Mouse (Mus musculus) thymus, adult 18-20 months (tissue): ENCODE data around the gene Pcp4l1.
"Not testable (repeated sequence)": the region's sequence is repeated elsewhere in the genome, so short reads cannot be mapped to it uniquely, and the experiment has no call there.

ENCODE experiments used
- DNase-seq, 2 experiments: peaks; one replicate each; pipeline ENCODE4 v3.0.0; 2022; ENCODE audit warnings: mixed read lengths in 2 of 2

Gene Pcp4l1

DNA sequence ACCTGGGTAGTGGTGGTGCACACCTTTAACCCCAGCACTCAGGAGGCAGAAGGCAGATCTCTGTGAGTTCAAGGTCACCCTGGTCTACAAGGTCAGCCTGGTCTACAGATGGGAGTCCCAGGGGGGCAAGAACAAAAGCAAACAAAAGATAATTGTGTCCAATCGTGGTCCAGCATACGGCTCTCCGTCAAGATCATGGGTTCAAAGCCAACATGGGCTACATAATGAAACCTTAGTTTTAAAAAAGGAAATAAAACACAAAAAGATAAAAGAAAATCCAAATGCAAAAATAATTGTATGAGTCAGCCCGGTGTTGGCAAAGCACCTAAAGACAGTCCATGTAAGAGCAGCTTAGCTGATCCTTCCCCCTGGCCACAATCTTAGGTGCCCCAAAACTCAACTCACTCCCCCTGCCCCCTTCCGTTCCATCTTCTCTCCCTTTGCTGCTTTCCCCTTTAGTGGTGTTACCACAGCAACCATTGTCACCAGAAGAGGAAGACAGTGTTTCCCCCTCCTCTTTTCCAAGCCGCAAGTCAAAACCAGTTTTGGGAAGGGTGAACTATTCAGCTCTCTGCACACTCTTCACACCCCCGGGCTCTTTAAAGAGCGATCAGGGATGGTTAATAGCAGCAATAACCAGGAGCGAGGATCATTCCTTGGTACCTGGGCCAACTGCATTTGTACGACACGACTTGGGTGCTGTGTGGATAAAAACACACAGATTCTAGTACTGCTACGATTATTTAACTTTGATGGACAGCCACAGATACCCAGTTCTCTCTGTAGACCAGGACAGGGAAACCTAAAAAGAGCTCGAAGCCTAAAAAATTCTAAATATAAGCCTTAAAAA lies 8.0 kb downstream of the Pcp4l1 start:
- DNase-seq = no peak

GRCm38 (mm10) chr1:171185655-171186054 lies 10.4 kb downstream of the Pcp4l1 start:
- DNase-seq = no peak

GRCm38 (mm10) chr1:171184314-171184713 lies 11.8 kb downstream of the Pcp4l1 start:
- DNase-seq = no peak

GRCm38 (mm10) chr1:171183620-171184019 lies 12.4 kb downstream of the Pcp4l1 start:
- no peak for DNase-seq

DNA sequence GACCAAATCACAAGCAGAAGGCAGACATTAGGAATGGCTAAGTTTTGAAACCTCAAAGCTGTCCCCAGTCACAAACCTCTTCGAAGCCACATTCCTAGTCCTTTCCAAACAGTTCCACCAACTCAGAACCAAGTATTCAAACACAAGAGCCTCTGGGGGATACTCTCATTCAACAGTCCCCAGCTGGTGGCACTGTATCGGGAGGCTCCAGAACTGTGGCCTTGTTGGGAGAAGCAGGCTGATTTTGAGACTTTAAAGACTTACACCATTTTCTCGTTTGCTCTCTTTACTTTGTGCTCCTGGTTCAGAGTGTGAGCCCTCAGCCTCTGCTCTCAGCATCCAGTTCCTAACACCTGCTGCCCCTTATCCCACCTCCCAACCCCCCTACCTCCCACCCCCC lies 13.0 kb downstream of the Pcp4l1 start:
- DNase-seq = no peak

DNA sequence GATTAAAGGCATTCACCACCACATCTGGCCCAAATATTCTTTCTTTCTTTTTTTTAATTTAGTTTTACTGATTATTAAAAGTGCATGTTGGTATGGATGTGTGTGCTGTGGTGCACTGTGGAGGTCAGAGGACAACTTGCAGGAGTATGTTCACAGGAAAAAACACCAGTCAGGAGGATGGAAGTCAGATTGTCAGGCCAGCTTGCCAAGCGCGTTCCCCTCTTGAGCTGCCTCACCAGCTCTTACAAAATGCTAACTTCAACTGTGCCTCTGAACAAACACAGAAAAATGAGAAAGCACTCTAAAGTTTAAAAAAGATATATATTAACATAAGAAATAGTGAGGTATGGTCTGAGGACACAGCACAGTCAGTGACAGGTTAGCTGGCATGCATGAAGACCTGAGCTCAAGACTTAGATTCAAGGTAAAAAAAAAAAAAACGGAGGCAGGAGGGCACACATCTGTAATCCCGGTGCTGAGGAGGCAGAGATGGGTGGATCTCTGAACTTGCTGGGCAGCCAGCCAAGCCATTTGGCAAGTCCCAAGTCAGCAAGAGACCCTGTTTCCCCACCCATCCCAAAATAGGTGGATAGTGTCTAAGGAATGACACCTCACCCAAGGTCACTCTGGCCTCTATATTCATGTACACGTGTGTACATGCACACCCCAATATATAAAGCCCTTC lies 16.4 kb downstream of the Pcp4l1 start:
- no peak for DNase-seq

GRCm38 (mm10) chr1:171172779-171173178 lies 23.3 kb downstream of the Pcp4l1 start:
- DNase-seq = no peak

- no peak for DNase-seq
These were observed 24.9 kb downstream of the Pcp4l1 start for GRCm38 (mm10) chr1:171171138-171171537.

DNA sequence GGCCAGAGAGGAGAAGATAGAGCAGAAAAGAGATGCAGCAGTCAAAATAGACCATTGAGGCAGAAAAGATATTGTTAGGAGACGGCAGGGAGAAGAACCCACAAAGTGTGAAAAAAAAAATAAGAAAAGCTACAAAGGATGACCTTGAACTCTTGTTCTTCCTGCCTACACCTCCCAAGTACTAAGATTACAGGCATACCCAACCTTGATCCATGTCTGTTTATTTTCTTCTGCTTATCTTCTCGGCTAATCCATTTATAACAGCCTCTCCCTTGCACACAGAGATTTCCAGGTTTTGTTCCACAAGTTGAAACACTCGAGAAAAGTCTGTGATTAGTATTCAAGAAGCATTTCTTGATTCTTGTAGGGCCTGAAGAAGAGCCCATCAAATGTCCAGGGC lies 26.2 kb downstream of the Pcp4l1 start:
- no peak for DNase-seq

DNA sequence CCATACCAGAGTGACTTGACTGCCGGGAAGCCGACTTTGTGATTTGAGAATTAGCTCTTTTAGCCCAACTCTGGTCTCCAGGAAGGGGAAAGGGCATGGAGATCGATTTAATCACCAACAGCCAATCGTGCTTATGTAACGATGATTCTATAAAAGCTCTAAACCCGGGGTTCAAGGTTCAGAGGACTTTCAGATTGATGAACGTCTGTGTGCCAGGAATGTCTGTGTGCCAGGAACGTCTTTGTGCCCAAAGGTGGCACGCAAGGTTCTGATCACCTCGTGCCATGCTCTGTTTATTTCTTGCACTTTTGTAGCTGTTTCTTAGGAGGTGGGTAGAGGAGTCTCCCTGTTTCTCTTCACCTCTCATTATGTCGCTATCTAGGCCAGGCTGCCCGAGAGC lies 27.2 kb downstream of the Pcp4l1 start:
- no peak for DNase-seq

GRCm38 (mm10) chr1:171165629-171166345 lies 30.3 kb downstream of the Pcp4l1 start:
- DNase-seq = no peak

- DNase-seq = no peak
These were observed 31.8 kb downstream of the Pcp4l1 start for GRCm38 (mm10) chr1:171164258-171164657.

GRCm38 (mm10) chr1:171162526-171162925 lies 33.5 kb downstream of the Pcp4l1 start:
- DNase-seq = no peak

DNA sequence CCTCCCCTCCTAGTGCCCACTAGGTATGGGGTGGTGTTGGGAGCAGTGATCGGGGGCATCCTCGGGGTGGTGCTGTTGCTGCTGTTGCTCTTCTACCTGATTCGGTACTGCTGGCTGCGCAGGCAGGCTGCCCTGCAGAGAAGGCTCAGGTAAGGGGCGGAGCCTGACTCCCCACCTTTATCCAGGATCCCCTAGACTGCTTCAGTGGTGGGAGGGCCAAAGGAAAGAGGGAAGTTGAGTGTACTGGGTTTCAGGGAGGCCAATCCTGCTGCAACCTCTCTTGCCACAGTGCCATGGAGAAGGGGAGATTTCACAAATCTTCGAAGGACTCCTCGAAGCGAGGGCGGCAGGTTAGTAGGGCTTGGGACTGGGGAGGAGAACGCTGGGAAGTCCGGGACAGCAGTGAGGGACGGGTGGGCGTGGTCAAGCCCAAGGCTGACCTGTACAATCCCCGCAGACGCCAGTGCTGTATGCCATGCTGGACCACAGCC lies 36.5 kb downstream of the Pcp4l1 start:
- DNase-seq = no peak

GRCm38 (mm10) chr1:171157965-171158364 lies 38.1 kb downstream of the Pcp4l1 start:
- DNase-seq = no peak

DNA sequence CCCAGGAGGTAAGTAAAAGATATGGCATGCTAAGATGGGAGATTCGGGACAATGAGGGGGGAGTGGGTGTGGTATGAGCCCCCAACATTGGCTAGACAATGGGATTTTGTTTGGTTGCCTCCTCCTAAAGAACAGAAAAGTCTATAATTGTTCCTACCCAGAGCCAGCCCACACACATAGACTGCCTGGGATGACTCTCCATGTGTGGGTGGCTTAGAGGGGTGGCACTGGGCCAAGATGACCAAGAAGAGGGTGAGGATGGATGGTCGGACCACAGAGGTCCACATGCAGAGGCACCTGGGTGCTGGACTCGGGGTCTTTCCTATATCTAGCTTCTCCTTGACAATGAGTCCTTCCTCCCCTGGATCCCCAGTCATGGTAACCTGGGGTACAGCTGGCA lies 39.4 kb downstream of the Pcp4l1 start:
- DNase-seq = no peak

- no peak for DNase-seq
These were observed 44.1 kb downstream of the Pcp4l1 start for GRCm38 (mm10) chr1:171151966-171152365.

DNA sequence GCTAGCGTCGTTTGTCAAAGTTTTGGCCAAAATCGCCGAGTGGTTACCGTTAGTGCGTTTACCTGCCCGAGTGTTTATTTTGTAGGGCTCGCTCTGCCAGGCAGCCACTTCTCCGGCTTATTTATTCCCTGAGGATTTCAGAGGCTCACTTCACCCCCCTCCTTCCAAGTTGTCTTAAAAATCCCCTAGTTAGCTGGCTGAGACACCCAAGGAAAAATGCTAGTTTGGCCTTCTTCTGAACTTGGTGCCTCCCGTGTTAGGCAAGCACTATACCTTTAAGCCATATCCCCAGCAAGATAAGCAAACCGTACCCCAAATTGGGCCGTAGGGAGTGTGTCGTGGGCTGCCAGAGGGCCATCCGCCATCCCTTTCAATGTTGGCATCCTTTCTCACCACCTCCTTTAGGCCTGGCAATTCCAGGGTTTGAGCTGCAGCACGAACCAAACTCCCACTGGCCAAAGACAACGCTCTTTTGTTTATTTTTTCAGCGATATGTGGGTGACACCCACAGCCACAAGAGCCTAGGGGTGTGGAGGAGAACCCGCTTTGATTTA lies 45.2 kb downstream of the Pcp4l1 start:
- peak in 1 of 2 experiments; percentile 18 for DNase-seq

GRCm38 (mm10) chr1:171149974-171150760 lies 45.9 kb downstream of the Pcp4l1 start, which contains the start of the genes Sdhc and Mpz:
TSS of gene Sdhc (minus strand) at chr1:171150603.
TSS of gene Mpz (plus strand) at chr1:171150711.
- DNase-seq = peak; percentile 89 to 92

- DNase-seq = not testable (repeated sequence)
These were observed 53.1 kb downstream of the Pcp4l1 start for GRCm38 (mm10) chr1:171142981-171143380.

DNA sequence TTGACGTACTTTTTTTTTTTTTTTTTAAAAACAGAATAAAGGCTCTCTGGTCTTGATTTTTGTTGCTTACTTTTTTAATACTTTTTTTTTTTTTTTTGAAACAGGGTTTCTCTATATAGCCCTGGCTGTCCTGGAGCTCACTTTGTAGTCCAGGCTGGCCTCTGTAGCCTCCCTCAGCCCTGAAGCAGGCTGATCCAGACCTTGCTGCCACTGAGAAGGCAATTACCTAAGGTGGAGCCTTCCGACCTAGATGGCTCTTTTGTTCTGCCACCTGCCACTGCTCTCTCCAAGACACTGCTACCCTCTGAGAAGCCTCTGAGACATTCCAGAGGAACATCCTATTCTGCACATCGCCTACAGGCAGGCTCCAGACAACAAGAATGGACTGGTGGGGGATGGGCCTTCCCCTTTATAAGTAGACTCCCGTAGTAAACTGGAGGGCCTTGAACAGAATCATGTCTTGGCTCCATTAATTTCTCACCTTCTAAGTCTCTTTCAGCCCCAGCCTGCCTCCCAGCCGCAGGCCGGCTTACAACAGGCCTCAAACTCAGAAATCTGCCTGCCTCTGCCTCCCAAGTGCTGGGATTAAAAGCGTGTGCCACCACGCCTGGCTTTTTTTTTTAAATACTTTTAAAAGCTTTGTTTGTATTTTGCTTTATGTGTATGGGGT lies 58.4 kb downstream of the Pcp4l1 start:
- not testable (repeated sequence) for DNase-seq
